Mouse (Mus musculus) neural tube, embryonic 14.5 days (tissue): ENCODE data around the gene Tanc1. TPM values are rescaled to one million over a fixed set of nuclear protein-coding genes. Genes with fewer than 3 reads are reported as not detected.
A peak's percentile ranks its signal among the peaks of the same experiment; 100 is the strongest.

Experiments
- ATAC-seq: fragments of 200-750 bp; cut with Nextera tagmentation; 2 replicates; pipeline ENCODE4 v1.8.0; 2017; ENCODE audit warnings: low read depth, mild to moderate bottlenecking, moderate TSS enrichment, moderate library complexity
- H3K27ac ChIP-seq: fragments of 300-500 bp; sonication (generic); 2 replicates; pipeline ENCODE4 v1.5.1; 2014; ENCODE audit warnings: low read depth, mild to moderate bottlenecking, control low read depth, low read length, moderate library complexity, mixed read lengths
- H3K27me3 ChIP-seq: fragments of 300-500 bp; sonication (generic); 2 replicates; pipeline ENCODE4 v1.6.1; 2014; ENCODE audit warnings: low read length; ENCODE audit not compliant: control insufficient read depth, insufficient read depth
- H3K36me3 ChIP-seq: fragments of 300-500 bp; sonication (generic); 2 replicates; pipeline ENCODE4 v1.6.1; 2014; ENCODE audit warnings: low read length, mixed read lengths; ENCODE audit not compliant: control insufficient read depth, insufficient read depth
- H3K4me1 ChIP-seq: fragments of 300-500 bp; sonication (generic); 2 replicates; pipeline ENCODE4 v1.6.1; 2014; ENCODE audit warnings: low read length; ENCODE audit not compliant: control insufficient read depth, insufficient read depth
- H3K4me2 ChIP-seq: fragments of 300-500 bp; sonication (generic); 2 replicates; pipeline ENCODE4 v1.6.1; 2014; ENCODE audit warnings: mild to moderate bottlenecking, low read depth, low read length, control low read depth
- H3K4me3 ChIP-seq: fragments of 300-500 bp; sonication (generic); 2 replicates; pipeline ENCODE4 v1.5.1; 2014; ENCODE audit warnings: low read depth, low read length, control low read depth, mixed read lengths
- H3K9ac ChIP-seq: fragments of 300-500 bp; sonication (generic); replicated peaks from 2 replicates; pipeline ENCODE4 v1.6.1; 2014; ENCODE audit warnings: low read depth, mild to moderate bottlenecking, control low read depth, low read length, mixed read lengths
- H3K9me3 ChIP-seq: fragments of 300-500 bp; sonication (generic); 2 replicates; pipeline ENCODE4 v1.6.1; 2016; ENCODE audit warnings: low read length; ENCODE audit not compliant: control insufficient read depth
- WGBS: fragments of 180-500 bp; shearing (Covaris S2); extraction: QIAGEN DNeasy Blood & Tissue Kit; methylation state at CpG from one replicate; pipeline ENCODE4 v1.1.7; 2014; 5-methylcytosine and 5-hydroxymethylcytosine counted together
- polyA plus RNA-seq: library from polyadenylated mRNA; unstranded; fragments of >200 nt; fragmentation: Nextera tagmentation; extraction: Ambion mirVana; gene quantifications from 2 replicates; pipeline ENCODE4 v1.2.1, GENCODE M21; 2014

Gene Tanc1
- polyA plus RNA-seq, 1 experiment from 2014 or later = 5.2 TPM

DNA sequence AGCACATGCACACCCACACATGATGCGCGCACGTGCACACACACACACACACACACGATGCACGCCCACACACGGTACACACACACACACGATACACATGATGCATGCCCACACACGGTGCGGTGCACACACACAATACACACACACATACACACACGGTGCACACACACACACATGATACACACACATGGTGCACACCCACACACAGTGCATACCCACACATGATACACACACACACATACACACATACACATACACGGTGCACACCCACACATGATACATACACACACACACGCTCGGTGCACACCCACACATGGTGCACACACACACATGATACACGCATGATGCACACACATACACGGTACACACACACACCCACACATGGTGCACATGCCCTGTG, 206.8 kb downstream of the Tanc1 start:
- 98% methylated on average over 15 of the region's 15 CpGs for WGBS
- Histone ChIP-seq H3K9me3 (no peaks in the 10 kb centered on the region), H3K27me3 (no peaks in the 10 kb centered on the region), H3K4me3 (no peak overlapping the region), H3K4me2 (no peak overlapping the region), H3K27ac (no peak overlapping the region), H3K36me3 (no peaks in the 10 kb centered on the region), H3K9ac (no peak overlapping the region), H3K4me1 (no peaks in the 10 kb centered on the region)
- ATAC-seq = no peak

DNA sequence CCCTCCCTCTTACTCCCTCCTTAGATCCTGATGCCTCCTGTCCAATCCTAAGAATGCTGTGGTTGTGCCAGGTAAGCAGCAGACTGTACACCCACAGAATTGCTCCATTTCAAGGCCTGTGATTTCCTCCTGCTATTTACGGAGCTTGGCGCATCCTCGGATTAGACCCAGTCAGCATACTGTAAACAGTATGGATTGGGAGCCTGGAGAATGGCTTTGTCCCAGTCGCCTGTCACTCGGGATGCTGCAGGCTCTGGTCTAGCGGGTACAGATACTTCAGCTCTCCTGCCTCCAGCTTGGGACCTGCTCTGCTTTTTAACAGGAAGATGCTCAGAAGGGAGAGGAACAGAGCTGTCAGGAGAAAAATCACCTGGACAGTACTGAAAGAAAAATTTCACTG, 207.6 kb downstream of the Tanc1 start:
- H3K27me3 ChIP-seq = no peaks in the 10 kb centered on the region
- peak overlapping the region; percentile 8; the same call in 1 of the 2 replicates for H3K27ac ChIP-seq
- H3K4me1 ChIP-seq = no peaks in the 10 kb centered on the region
- H3K4me2 ChIP-seq = no peak overlapping the region
- H3K9ac ChIP-seq = no peak overlapping the region
- WGBS = 71% methylated on average over 6 of the region's 6 CpGs
- no peak overlapping the region for H3K4me3 ChIP-seq
- ATAC-seq = peak; percentile 52; the same call in 1 of the 2 replicates
- no peaks in the 10 kb centered on the region for H3K36me3 ChIP-seq
- H3K9me3 ChIP-seq = no peaks in the 10 kb centered on the region

GRCm38 (mm10) chr2:59820088-59820487, 208.2 kb downstream of the Tanc1 start:
- 69% methylated on average over 15 of the region's 15 CpGs for WGBS
- no peaks in the 10 kb centered on the region for H3K4me1 ChIP-seq
- H3K4me3 ChIP-seq = no peak overlapping the region

GRCm38 (mm10) chr2:59821044-59821443, 209.2 kb downstream of the Tanc1 start:
- Histone ChIP-seq H3K9ac (no peak overlapping the region), H3K27ac (no peak overlapping the region), H3K4me3 (no peak overlapping the region), H3K4me1 (no peaks in the 10 kb centered on the region), H3K36me3 (no peaks in the 10 kb centered on the region), H3K27me3 (no peaks in the 10 kb centered on the region), H3K9me3 (no peaks in the 10 kb centered on the region), H3K4me2 (no peak overlapping the region)
- no peak for ATAC-seq
- WGBS = 94% methylated on average over 2 of the region's 2 CpGs

More at GRCm38 (mm10) chr2:59820088-59820487, 208.2 kb downstream of the Tanc1 start:
- Histone ChIP-seq H3K36me3 (no peaks in the 10 kb centered on the region), H3K9me3 (no peaks in the 10 kb centered on the region), H3K4me2 (no peak overlapping the region), H3K27ac (peak overlapping the region; percentile 34; the same call in 1 of the 2 replicates), H3K9ac (no peak overlapping the region), H3K27me3 (no peaks in the 10 kb centered on the region)
- ATAC-seq = 0 out of 2 replicates have a peak, but pooled peaks have one; percentile 26

DNA sequence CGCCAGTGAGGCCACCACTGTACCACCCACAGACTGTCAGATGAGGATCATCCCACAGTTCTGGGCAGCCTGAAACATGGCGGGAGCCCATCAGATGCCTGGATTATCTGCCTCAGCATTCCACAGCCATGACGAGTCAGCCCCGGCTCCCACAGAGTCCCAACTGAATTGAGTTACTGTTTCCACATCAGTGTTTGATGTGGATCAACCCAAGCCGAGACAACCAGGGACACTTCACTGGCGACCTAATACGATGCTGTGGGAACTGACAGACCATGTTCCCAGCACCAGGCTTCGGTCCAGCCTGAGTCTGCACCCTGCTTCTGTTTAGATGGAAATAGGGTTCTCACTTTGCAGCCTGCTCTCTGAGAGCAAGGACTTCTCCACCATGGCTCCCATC, 212.4 kb downstream of the Tanc1 start:
- Histone ChIP-seq H3K4me3 (no peak overlapping the region), H3K4me1 (peaks cover 10% of the 10 kb centered on the region), H3K27me3 (no peaks in the 10 kb centered on the region), H3K9ac (no peak overlapping the region), H3K27ac (no peak overlapping the region), H3K36me3 (no peaks in the 10 kb centered on the region), H3K4me2 (no peak overlapping the region), H3K9me3 (no peaks in the 10 kb centered on the region)
- ATAC-seq = no peak
- WGBS = 79% methylated on average over 8 of the region's 8 CpGs

- Histone ChIP-seq H3K9ac (no peak overlapping the region), H3K4me1 (peaks cover 19% of the 10 kb centered on the region), H3K4me3 (no peak overlapping the region), H3K36me3 (no peaks in the 10 kb centered on the region), H3K27me3 (no peaks in the 10 kb centered on the region), H3K4me2 (no peak overlapping the region), H3K27ac (no peak overlapping the region), H3K9me3 (no peaks in the 10 kb centered on the region)
- no peak for ATAC-seq
- WGBS = 81% methylated on average over 4 of the region's 4 CpGs
Observed at GRCm38 (mm10) chr2:59825380-59825779, 213.5 kb downstream of the Tanc1 start.

DNA sequence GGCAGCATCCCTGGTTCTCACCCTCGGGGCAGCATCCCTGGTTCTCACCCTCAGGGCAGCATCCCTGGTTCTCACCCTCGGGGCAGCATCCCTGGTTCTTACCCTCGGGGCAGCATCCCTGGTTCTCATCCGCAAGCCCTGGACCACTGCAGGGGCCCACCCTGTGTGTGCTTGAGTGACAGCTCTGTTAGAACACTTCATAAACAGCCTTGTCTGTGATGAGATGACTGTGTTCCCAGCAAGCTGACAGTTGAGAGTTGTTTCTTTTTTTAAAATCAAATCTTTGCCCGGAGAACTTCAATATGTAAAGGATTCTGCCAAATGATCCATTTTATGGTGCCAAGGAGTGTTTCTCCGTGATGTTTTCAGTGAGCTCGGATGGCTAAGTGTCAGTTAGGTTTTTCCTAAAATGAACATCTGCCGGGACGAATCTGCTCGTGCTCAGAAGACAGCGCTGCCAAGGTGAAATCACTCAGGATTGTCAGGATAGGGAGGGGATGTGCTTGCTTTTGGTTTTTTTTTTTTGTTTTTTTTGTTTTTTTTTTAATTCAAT, 216.3 kb downstream of the Tanc1 start:
- WGBS = 59% methylated on average over 11 of the region's 11 CpGs

GRCm38 (mm10) chr2:59828777-59829508, 217.1 kb downstream of the Tanc1 start:
- H3K4me3 ChIP-seq = no peak overlapping the region
- peak overlapping the region; percentile 39 for H3K27ac ChIP-seq
- H3K9me3 ChIP-seq = no peaks in the 10 kb centered on the region
- H3K4me1 ChIP-seq = peaks cover 19% of the 10 kb centered on the region
- no peaks in the 10 kb centered on the region for H3K27me3 ChIP-seq
- H3K9ac ChIP-seq = no peak overlapping the region
- no peaks in the 10 kb centered on the region for H3K36me3 ChIP-seq
- H3K4me2 ChIP-seq = no peak overlapping the region
- 39% methylated on average over 14 of the region's 14 CpGs for WGBS
- peak; percentile 26; the same call in 1 of the 2 replicates for ATAC-seq

More for the DNA sequence above, 216.3 kb downstream of the Tanc1 start:
- H3K9ac ChIP-seq = no peak overlapping the region
- H3K27ac ChIP-seq = no peak overlapping the region
- no peaks in the 10 kb centered on the region for H3K27me3 ChIP-seq
- H3K4me3 ChIP-seq = no peak overlapping the region
- peaks cover 19% of the 10 kb centered on the region for H3K4me1 ChIP-seq
- ATAC-seq = no peak
- no peaks in the 10 kb centered on the region for H3K9me3 ChIP-seq
- H3K36me3 ChIP-seq = no peaks in the 10 kb centered on the region
- no peak overlapping the region for H3K4me2 ChIP-seq

GRCm38 (mm10) chr2:59829718-59830117, 217.9 kb downstream of the Tanc1 start:
- Histone ChIP-seq H3K9me3 (no peaks in the 10 kb centered on the region), H3K9ac (no peak overlapping the region), H3K36me3 (no peaks in the 10 kb centered on the region), H3K27ac (no peak overlapping the region), H3K4me3 (no peak overlapping the region), H3K27me3 (no peaks in the 10 kb centered on the region), H3K4me2 (no peak overlapping the region), H3K4me1 (peaks cover 19% of the 10 kb centered on the region)
- peak; percentile 44; the same call in 1 of the 2 replicates for ATAC-seq
- WGBS = 72% methylated on average over 7 of the region's 7 CpGs
